Mouse (Mus musculus) spleen, adult 2 months (tissue): ENCODE data around the gene 1600012H06Rik.
"Not testable (repeated sequence)": the region's sequence is repeated elsewhere in the genome, so short reads cannot be mapped to it uniquely, and the experiment has no call there.

Source experiments
- CTCF ChIP-seq: fragments of 200-500 bp; IDR thresholded peaks from 2 replicates; pipeline ENCODE4 v1.5.1; 2011; ENCODE audit warnings: mild to moderate bottlenecking, inconsistent platforms; ENCODE audit not compliant: insufficient read depth, insufficient read length, insufficient replicate concordance; ENCODE audit errors: extremely low read depth
- POLR2A ChIP-seq: fragments of 200-500 bp; IDR thresholded peaks from 2 replicates; pipeline ENCODE4 v1.6.1; 2011; ENCODE audit warnings: low read depth, low read length, inconsistent platforms

GRCm38 (mm10) chr17:14978362-14979038 is 35.5 kb downstream of the 1600012H06Rik start, which contains the start of the genes 9030025P20Rik and Gm3417:
- not testable (repeated sequence) for TF ChIP-seq POLR2A, CTCF
